Mouse (Mus musculus) neural tube, embryonic 11.5 days (tissue): ENCODE measurements at regions not wholly inside any gene's neighbourhood (a gene's known extent, or its start where the extent isn't known, plus 50 kb on each side); places are given as distances from the start of the nearest gene placed in this dataset.

Source experiments
- ATAC-seq: fragments of 200-750 bp; cut with Nextera tagmentation; 2 replicates; pipeline ENCODE4 v1.8.0; 2017; ENCODE audit warnings: moderate number of reproducible peaks, mild to moderate bottlenecking, moderate TSS enrichment, moderate library complexity; ENCODE audit not compliant: insufficient read depth, low FRiP score, low TSS enrichment
- DNase-seq: peaks from one replicate; pipeline ENCODE4 v3.0.0-alpha.2; 2015; ENCODE audit warnings: low spot score
- H3K27ac ChIP-seq: fragments of 300-500 bp; sonication (generic); 2 replicates; pipeline ENCODE4 v1.5.1; 2014; ENCODE audit warnings: low read depth, mild to moderate bottlenecking, low read length
- H3K27me3 ChIP-seq: fragments of 300-500 bp; sonication (generic); 2 replicates; pipeline ENCODE4 v1.6.1; 2014; ENCODE audit warnings: mild to moderate bottlenecking, low read length, mixed read lengths; ENCODE audit not compliant: control insufficient read depth, insufficient read depth
- H3K36me3 ChIP-seq: fragments of 300-500 bp; sonication (generic); 2 replicates; pipeline ENCODE4 v1.6.1; 2014; ENCODE audit warnings: mild to moderate bottlenecking, low read length, moderate library complexity, mixed read lengths; ENCODE audit not compliant: control insufficient read depth, insufficient read depth
- H3K4me1 ChIP-seq: fragments of 300-500 bp; sonication (generic); 2 replicates; pipeline ENCODE4 v1.6.1; 2014; ENCODE audit warnings: low read length, mixed read lengths; ENCODE audit not compliant: control insufficient read depth, insufficient read depth
- H3K4me2 ChIP-seq: fragments of 300-500 bp; sonication (generic); 2 replicates; pipeline ENCODE4 v1.6.1; 2014; ENCODE audit warnings: low read depth, mild to moderate bottlenecking, moderate library complexity
- H3K4me3 ChIP-seq: fragments of 300-500 bp; sonication (generic); 2 replicates; pipeline ENCODE4 v1.5.1; 2014; ENCODE audit warnings: low read depth, low read length
- H3K9ac ChIP-seq: fragments of 300-500 bp; sonication (generic); 2 replicates; pipeline ENCODE4 v1.6.1; 2014; ENCODE audit warnings: mild to moderate bottlenecking, low read length
- H3K9me3 ChIP-seq: fragments of 300-500 bp; sonication (generic); 2 replicates; pipeline ENCODE4 v1.6.1; 2016; ENCODE audit warnings: low read length; ENCODE audit not compliant: control insufficient read depth
- WGBS: fragments of 180-500 bp; shearing (Covaris S2); extraction: QIAGEN DNeasy Blood & Tissue Kit; methylation state at CpG from one replicate; pipeline ENCODE4 v1.1.7; 2014; 5-methylcytosine and 5-hydroxymethylcytosine counted together

DNA sequence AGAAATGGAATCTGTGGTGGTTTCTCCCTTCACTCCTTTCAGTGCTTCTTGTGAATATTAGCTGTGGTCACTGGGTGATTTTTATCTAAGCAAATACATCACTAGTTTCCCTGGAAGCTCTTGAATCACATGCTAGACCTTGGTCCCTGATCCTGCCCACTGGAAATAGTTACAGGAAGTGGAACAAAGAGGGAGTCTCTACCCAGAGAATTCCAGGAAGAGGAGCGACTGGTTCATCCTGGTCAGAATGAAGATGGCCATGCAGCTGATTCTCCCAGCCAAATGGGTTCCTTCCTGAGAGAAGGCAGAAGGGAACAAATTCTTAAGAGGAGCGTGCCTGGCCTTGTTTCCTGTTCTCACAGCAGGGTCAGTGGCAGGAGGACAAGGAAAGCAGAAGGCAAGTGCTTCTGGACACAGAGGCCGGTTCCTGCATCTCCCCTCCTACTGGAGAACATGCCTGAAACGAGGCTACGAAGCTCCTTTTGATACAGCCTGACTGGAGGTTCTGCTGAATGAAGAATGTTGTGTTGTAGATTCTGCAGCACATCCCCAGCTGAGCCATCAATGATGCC is 264.8 kb upstream of the Sdk2 start:
- H3K27me3 ChIP-seq, result no peaks in the 10 kb centered on the region
- DNase-seq (no peak), ATAC-seq (no peak)
- H3K27ac ChIP-seq, result no peak overlapping the region
- no peak overlapping the region for H3K4me3 ChIP-seq
- no peak overlapping the region for H3K9ac ChIP-seq
- H3K4me1 ChIP-seq, result peaks cover 4% of the 10 kb centered on the region; the same call in 1 of the 2 replicates
- no peaks in the 10 kb centered on the region for H3K36me3 ChIP-seq
- H3K9me3 ChIP-seq, result no peaks in the 10 kb centered on the region
- no peak overlapping the region for H3K4me2 ChIP-seq
- 80% methylated on average over 5 of the region's 5 CpGs for WGBS

DNA sequence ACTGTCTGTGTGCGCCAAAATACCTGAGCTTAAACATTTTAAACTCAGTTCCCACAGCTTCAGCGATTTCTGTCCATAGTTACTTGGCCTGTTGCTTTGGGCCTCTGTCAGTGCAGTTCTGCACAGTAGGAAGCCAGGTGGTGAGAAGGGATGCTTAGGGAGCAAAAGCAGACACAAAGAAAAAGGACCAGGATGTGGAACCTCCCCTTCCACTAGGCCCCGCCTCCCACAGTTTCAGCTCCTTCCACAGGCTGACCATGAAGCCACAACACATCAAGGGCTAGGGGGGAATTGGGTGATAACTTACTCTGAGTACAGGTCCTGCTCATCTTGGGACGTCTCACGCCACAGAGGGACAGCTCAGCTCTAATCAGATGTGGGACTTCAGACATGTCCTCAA is 263.5 kb upstream of the Sdk2 start:
- no peak overlapping the region for H3K4me2 ChIP-seq
- WGBS, result 87% methylated on average over 5 of the region's 5 CpGs
- no peaks in the 10 kb centered on the region for H3K9me3 ChIP-seq
- no peak overlapping the region for H3K27ac ChIP-seq
- no peaks in the 10 kb centered on the region for H3K4me1 ChIP-seq
- DNase-seq (no peak), ATAC-seq (no peak)
- no peak overlapping the region for H3K9ac ChIP-seq
- H3K36me3 ChIP-seq, result no peaks in the 10 kb centered on the region
- no peaks in the 10 kb centered on the region for H3K27me3 ChIP-seq
- no peak overlapping the region for H3K4me3 ChIP-seq

DNA sequence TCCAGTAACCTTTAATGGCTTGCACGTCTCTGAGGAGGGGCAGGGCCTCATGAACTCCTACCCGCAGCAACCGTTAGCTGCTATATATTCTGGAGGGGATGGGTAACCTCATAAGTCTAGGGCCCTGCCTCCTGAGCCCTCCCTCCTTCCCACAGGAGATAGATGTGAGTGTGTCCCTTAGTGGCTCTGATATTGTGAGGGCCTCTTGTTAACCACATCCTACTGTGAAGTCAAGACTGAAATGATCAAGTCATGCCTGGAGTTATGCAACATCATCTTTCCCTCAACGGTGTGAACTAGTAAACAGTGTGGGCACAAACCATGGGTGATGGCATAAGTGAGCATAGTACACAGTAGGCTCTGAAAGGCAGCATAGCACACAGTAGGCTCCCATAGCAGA is 255.8 kb upstream of the Sdk2 start:
- Histone ChIP-seq H3K9me3 (no peaks in the 10 kb centered on the region), H3K27ac (no peak overlapping the region), H3K9ac (no peak overlapping the region), H3K36me3 (no peaks in the 10 kb centered on the region), H3K4me1 (no peaks in the 10 kb centered on the region), H3K27me3 (no peaks in the 10 kb centered on the region), H3K4me2 (no peak overlapping the region), H3K4me3 (no peak overlapping the region)
- no peak for ATAC-seq
- 90% methylated on average over 4 of the region's 4 CpGs for WGBS
- DNase-seq, result no peak

DNA sequence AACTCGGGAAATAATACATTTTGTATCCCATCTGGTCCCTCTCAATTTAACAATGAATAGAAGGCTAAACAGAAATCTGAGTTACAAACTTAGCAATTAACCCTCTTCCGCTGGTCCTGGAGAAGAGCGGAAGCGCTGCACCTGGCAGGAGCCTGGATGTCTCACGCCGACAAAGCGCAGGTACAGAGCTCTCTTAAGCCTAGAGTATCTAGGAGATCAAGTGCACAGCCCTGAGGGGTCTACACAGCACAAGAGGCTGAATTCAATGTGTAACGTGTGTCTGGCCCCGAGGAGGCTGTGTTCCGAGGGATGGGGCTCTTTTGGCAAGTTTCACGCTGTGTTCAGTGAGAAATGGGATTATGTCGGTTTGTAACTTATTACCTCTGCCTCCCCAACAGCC is 255.1 kb upstream of the Sdk2 start:
- Histone ChIP-seq H3K27ac (no peak overlapping the region), H3K4me3 (no peak overlapping the region), H3K36me3 (no peaks in the 10 kb centered on the region), H3K4me2 (no peak overlapping the region), H3K9ac (no peak overlapping the region), H3K9me3 (no peaks in the 10 kb centered on the region), H3K4me1 (0 out of 2 replicates have a peak, but pooled peaks cover 3% of the 10 kb centered on the region), H3K27me3 (no peaks in the 10 kb centered on the region)
- ATAC-seq (no peak), DNase-seq (no peak)
- WGBS, result 85% methylated on average over 12 of the region's 12 CpGs

DNA sequence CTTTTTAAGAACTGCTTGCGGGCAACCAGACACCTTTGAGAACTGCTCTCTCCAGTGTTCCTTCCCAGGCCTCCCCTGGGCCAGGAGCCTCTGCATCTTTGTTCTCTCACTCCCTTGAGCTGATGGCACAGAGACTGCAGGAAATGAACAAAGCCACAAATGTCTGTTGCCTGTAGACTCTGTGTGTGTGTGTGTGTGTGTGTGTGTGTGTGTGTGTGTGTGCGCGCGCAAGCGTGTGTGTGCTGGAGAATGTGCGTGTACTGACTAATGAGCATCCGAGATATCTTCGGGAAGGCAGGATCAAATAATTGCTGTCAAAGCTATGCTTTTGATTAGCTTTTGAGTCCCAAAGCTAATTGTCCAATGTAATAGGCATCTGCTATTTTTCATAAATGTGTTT is 254.7 kb upstream of the Sdk2 start:
- Histone ChIP-seq H3K9me3 (no peaks in the 10 kb centered on the region), H3K36me3 (no peaks in the 10 kb centered on the region), H3K4me2 (no peak overlapping the region), H3K9ac (no peak overlapping the region), H3K4me3 (no peak overlapping the region), H3K4me1 (0 out of 2 replicates have a peak, but pooled peaks cover 3% of the 10 kb centered on the region), H3K27ac (no peak overlapping the region), H3K27me3 (no peaks in the 10 kb centered on the region)
- ATAC-seq (no peak), DNase-seq (no peak)
- 95% methylated on average over 8 of the region's 8 CpGs for WGBS

- ATAC-seq, result no peak
- DNase-seq, result no peak
- 0 out of 2 replicates have a peak, but pooled peaks cover 3% of the 10 kb centered on the region for H3K4me1 ChIP-seq
- H3K27me3 ChIP-seq, result no peaks in the 10 kb centered on the region
- no peak overlapping the region for H3K4me3 ChIP-seq
- no peak overlapping the region for H3K9ac ChIP-seq
- no peaks in the 10 kb centered on the region; the same call in 1 of the 2 replicates for H3K36me3 ChIP-seq
- WGBS, result 85% methylated on average over 8 of the region's 8 CpGs
- no peak overlapping the region for H3K4me2 ChIP-seq
- no peaks in the 10 kb centered on the region for H3K9me3 ChIP-seq
- H3K27ac ChIP-seq, result no peak overlapping the region
Observed at GRCm38 (mm10) chr11:114315274-114315673, 248.4 kb upstream of the Sdk2 start.

DNA sequence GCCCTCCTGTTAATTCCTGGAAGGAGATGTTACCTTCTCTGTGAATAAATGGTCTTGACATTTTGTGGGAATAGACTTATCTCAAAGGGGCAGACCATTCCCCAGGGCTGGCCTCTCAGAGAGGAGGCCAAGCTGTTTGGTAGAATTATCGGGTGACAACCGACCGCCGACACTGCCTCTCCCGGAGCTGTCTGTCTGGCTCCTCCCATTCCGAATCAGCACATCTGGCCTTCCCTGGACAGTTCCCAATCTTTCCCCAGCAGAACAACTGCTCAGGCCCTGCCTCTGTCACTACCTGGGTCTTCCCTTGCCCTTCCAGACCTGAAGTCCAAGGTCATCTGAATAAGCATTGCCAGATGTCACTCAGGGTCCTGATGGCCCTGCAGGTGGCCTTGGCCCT is 246.8 kb upstream of the Sdk2 start:
- DNase-seq (no peak), ATAC-seq (no peak)
- no peak overlapping the region for H3K4me3 ChIP-seq
- WGBS, result 23% methylated on average over 6 of the region's 6 CpGs
- H3K36me3 ChIP-seq, result no peaks in the 10 kb centered on the region; the same call in 1 of the 2 replicates
- H3K4me2 ChIP-seq, result no peak overlapping the region
- no peaks in the 10 kb centered on the region for H3K27me3 ChIP-seq
- H3K4me1 ChIP-seq, result 0 out of 2 replicates have a peak, but pooled peaks cover 6% of the 10 kb centered on the region
- H3K9ac ChIP-seq, result no peak overlapping the region
- H3K9me3 ChIP-seq, result no peaks in the 10 kb centered on the region
- H3K27ac ChIP-seq, result no peak overlapping the region

DNA sequence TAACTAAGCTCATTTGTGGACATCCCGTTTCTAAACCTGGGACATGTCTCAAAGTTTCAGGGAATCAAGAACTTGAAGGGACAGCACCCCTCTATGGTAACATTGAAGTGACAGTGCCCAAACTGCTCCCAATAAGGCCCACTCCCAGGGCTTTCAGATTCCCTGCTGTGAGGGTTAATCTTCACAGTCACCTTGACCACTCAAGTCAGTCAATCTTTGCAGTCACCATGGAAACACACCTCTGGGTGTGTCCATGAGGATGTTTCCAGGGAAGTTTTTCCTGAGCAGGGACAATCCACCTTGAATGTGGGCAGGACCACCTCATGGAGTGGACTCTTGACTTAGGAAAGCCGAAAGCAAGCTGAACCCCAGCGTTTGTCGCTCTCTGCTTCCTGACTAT is 244.8 kb upstream of the Sdk2 start:
- Histone ChIP-seq H3K27ac (no peak overlapping the region), H3K9me3 (no peaks in the 10 kb centered on the region), H3K4me2 (no peak overlapping the region), H3K9ac (no peak overlapping the region), H3K4me3 (no peak overlapping the region), H3K4me1 (0 out of 2 replicates have a peak, but pooled peaks cover 3% of the 10 kb centered on the region), H3K36me3 (no peaks in the 10 kb centered on the region; the same call in 1 of the 2 replicates), H3K27me3 (no peaks in the 10 kb centered on the region)
- 87% methylated on average over 4 of the region's 4 CpGs for WGBS
- DNase-seq (no peak), ATAC-seq (no peak)

DNA sequence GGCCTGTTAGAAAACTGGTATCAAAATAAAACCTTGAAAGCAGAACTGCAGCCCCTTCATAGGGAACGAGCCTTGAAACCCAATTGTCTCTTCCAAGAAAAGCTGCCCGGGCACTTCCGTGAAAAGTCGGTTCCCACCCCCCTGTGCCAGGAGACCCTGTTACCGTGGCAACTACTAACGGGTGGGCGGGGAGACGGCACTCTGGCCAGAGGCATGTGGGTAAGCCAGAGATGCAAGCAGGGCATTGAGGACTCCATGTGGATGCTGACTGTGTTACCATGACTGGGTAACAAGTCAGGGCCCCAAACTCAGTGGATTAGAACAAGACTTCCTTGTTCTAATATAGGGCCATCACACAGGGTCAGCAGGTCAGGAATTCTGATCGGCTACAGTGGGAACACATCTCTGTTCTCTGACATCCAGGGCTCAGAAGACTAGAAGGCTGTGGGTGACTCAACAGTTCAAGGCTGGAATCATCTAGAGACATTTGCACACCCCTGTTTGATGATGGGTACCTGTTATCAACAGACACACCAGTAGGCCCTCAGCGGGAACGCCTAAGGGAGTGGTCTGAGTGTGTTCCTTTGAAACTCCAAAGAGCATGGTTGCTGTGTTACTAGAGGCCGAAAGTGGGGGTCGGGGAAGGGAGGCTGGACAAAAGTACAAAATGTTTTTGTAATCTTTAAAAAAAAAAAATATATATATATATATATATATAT is 236.9 kb upstream of the Sdk2 start:
- no peaks in the 10 kb centered on the region for H3K27me3 ChIP-seq
- no peak overlapping the region for H3K9ac ChIP-seq
- peaks cover 4% of the 10 kb centered on the region; the same call in 1 of the 2 replicates for H3K4me1 ChIP-seq
- H3K4me3 ChIP-seq, result no peak overlapping the region
- ATAC-seq (peak; percentile 81), DNase-seq (peak; percentile 61)
- H3K36me3 ChIP-seq, result no peaks in the 10 kb centered on the region
- H3K27ac ChIP-seq, result no peak overlapping the region
- 48% methylated on average over 13 of the region's 13 CpGs for WGBS
- H3K4me2 ChIP-seq, result no peak overlapping the region
- no peaks in the 10 kb centered on the region for H3K9me3 ChIP-seq
